Mouse (Mus musculus) heart, adult 2 months (tissue): ENCODE results near the gene Slc39a11.

Experiments
- CTCF ChIP-seq: fragments of 200-600 bp; IDR thresholded peaks from 2 replicates; pipeline ENCODE4 v1.8.1; 2022; ENCODE audit warnings: antibody characterized with exemption, mild to moderate bottlenecking, moderate library complexity
- EP300 ChIP-seq: fragments of 200-500 bp; IDR thresholded peaks from 2 replicates; pipeline ENCODE4 v1.6.1; 2011; ENCODE audit warnings: low read depth, low read length, control low read depth; ENCODE audit not compliant: insufficient read depth
- POLR2A ChIP-seq: fragments of 200-500 bp; IDR thresholded peaks from 2 replicates; pipeline ENCODE4 v1.6.1; 2011; ENCODE audit warnings: mild to moderate bottlenecking, low read depth, low read length, control low read depth; ENCODE audit not compliant: insufficient read depth

DNA sequence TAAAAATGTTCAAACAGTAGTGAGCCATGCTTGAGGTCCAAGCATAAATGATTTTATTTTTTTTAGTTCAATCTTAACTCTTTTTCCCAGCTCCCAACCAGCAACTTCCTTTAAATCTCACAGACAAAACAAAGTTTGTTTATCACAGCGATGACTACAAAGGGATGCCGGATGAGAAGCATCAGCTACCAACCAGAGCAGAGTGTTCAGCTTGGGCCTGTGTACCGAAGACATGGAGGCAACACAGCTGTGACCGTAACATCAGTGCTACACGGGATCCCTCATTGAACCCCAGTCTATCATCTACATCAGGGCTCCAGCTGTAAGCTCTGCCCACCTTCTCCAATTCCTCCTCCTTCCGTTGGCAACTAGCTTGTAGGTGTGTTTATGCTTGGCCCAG lies 213.6 kb downstream of the Slc39a11 start:
- TF ChIP-seq CTCF, result no peak
- TF ChIP-seq EP300, result no peak
- TF ChIP-seq POLR2A, result no peak
